Mouse (Mus musculus): ENCODE results near the gene Ctsk. TPM values are rescaled to one million over a fixed set of nuclear protein-coding genes. Genes with fewer than 3 reads are reported as not detected.
A peak's percentile ranks its signal among the peaks of the same experiment; 100 is the strongest.

Gene Ctsk
- polyA plus RNA-seq, 1 experiment from 2014 or later: 7.9 TPM

DNA sequence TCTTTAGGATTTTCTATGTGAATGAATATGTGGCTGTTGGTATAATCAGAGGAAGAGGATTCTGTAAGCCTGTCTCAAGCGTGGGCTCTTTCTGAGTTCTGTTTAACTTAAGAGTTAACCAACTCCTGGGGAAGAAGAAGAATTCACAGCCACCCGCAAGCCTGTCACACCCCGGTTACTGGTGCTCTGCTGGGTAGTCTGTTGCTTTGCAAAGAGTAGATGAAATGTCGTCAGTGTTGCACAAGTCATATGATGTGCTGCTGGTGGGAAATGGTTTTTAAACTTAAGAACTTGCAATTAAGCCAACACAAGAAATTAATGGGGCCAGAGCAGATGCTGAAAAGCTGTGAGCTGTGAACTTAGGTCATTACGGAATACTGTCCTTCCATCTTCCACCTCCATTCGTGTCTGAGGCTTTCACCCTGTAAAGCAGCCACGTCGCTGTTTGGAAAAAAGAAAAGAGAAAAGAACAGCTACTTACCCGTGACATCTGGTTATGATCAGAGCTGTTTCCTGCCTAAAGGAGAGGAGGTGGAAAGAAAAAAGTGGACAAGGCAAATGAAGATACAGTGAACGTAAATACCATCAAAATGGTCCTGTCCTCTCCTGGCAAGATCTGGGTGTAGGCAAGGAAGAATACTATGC lies 562 bp downstream of the Ctsk start:
- Histone ChIP-seq H3K9ac (no peak overlapping the region), H3K4me2 (no peak overlapping the region), H3K27ac (replicated peaks) (no peak overlapping the region), H3K4me3 (no peak overlapping the region), H3K4me1 (replicated peaks) (no peaks in the 10 kb centered on the region), H3K27me3 (no peaks in the 10 kb centered on the region), H3K36me3 (peaks cover 18% of the 10 kb centered on the region), H3K9me3 (no peaks in the 10 kb centered on the region)
- WGBS: 77% methylated on average over 10 of the region's 10 CpGs
- ATAC-seq (ENCODE audit: low FRiP score, low read depth): no peak

DNA sequence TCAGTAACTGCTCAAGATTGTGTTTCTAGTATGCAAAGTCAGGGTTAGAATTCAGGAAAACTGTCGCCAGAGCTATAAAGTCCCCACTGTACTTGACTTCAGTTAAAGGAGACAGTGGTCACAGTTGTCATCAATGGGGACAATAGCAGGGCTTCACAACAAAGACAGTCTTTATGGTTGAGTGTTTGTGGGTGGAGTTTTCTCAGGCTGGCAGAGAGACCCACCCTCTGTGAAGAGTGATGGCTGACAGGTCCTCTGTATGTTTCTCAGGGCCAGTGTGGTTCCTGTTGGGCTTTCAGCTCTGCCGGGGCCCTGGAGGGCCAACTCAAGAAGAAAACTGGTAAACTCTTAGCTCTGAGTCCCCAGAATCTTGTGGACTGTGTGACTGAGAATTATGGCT lies 3.3 kb downstream of the Ctsk start:
- no peaks in the 10 kb centered on the region for H3K27me3 ChIP-seq
- no peak overlapping the region for H3K4me2 ChIP-seq
- ATAC-seq (ENCODE audit: low FRiP score, low read depth): no peak
- no peaks in the 10 kb centered on the region for H3K4me1 ChIP-seq (replicated peaks)
- no peaks in the 10 kb centered on the region for H3K9me3 ChIP-seq
- 16% methylated on average over 2 of the region's 2 CpGs for WGBS
- H3K4me3 ChIP-seq: no peak overlapping the region
- 0 out of 2 replicates have a peak, but pooled peaks cover 8% of the 10 kb centered on the region for H3K36me3 ChIP-seq
- no peak overlapping the region for H3K9ac ChIP-seq
- H3K27ac ChIP-seq (replicated peaks): no peak overlapping the region

DNA sequence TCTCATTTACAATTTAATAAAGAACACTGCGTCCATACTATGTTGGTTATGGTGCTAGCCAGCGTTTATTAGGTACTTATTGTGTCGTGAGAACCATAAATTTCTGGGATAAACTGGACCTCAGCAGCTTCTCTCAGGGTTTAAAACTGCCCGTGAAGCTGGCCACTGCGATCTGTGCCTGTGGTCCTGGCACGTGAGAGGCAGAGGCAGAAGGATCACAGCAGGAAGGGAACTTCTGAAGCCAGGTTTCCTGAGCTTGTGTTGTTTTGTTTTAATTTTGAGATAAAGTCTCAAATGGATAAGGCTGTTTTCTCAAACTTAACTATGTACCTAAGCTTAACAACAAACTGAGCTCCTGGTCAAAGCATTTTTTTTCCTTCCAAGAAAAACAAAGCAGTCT lies 10.3 kb downstream of the Ctsk start:
- no peaks in the 10 kb centered on the region for H3K9me3 ChIP-seq
- 0 out of 2 replicates have a peak, but pooled peaks cover 8% of the 10 kb centered on the region for H3K36me3 ChIP-seq
- WGBS: 75% methylated on average over 6 of the region's 6 CpGs
- no peak overlapping the region for H3K9ac ChIP-seq
- no peak overlapping the region for H3K4me3 ChIP-seq
- H3K27ac ChIP-seq (replicated peaks): no peak overlapping the region
- H3K27me3 ChIP-seq: no peaks in the 10 kb centered on the region
- no peak overlapping the region for H3K4me2 ChIP-seq
- no peak for ATAC-seq (ENCODE audit: low FRiP score, low read depth)
- no peaks in the 10 kb centered on the region for H3K4me1 ChIP-seq (replicated peaks)

DNA sequence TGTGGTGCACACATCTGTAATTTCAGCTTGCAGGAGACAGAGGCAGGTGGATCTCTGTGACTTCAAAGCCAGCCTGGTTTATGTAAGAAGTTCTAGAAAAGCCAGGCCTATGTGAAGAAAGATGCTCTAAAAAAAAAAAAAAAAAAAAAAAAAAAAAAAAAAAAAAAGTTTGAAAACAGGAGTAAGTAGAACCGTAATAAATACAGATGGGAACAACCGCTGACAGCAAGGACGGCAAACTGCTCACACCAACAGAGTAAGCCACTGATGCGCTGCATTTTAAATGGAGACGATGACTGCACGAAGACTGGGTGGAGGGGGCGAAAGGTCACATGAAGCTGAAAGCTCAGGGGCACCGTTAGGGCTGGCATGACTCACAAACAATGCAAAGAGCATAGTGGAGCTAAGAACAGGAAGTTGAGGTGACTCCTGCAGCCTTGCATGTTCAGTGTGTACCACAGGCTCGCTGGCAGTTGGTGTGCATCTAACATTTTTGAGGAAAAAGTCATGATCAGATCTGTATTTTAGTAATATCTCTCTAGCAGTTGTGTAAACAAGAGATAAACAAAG lies 12.6 kb downstream of the Ctsk start:
- 59% methylated on average over 9 of the region's 9 CpGs for WGBS
- no peak for ATAC-seq (ENCODE audit: low FRiP score, low read depth)
- Histone ChIP-seq H3K4me2 (no peak overlapping the region), H3K4me3 (no peak overlapping the region), H3K36me3 (0 out of 2 replicates have a peak, but pooled peaks cover 4% of the 10 kb centered on the region), H3K4me1 (replicated peaks) (no peaks in the 10 kb centered on the region; the same call in 1 of the 2 replicates), H3K27me3 (no peaks in the 10 kb centered on the region), H3K9me3 (no peaks in the 10 kb centered on the region), H3K27ac (replicated peaks) (no peak overlapping the region), H3K9ac (no peak overlapping the region)

DNA sequence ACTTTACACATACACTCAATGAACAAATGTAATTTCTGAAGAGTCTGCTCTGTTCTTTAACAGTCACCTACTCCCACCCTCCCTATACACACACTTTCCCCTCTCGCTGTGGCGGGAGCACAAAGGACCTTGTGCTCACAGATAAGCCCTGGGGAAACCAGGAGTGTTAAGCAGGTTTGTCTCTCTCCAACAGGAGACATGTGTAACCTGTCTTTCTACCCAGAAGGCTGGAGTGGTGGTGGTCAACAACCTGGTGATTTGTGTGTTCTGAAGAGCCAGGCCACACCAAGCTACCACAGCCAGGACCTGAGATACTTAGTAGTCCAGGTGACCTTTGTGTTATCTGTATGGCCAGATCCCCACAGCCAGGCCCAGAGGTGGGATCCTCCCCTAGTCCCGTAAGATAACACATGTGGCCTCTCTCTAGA lies 17.6 kb downstream of the Ctsk start:
- H3K36me3 ChIP-seq: no peaks in the 10 kb centered on the region
- no peaks in the 10 kb centered on the region for H3K9me3 ChIP-seq
- H3K27me3 ChIP-seq: no peaks in the 10 kb centered on the region
- no peak overlapping the region for H3K4me2 ChIP-seq
- no peak for ATAC-seq (ENCODE audit: low FRiP score, low read depth)
- H3K9ac ChIP-seq: no peak overlapping the region
- no peak overlapping the region for H3K4me3 ChIP-seq
- no peak overlapping the region for H3K27ac ChIP-seq (replicated peaks)
- WGBS: 89% methylated on average over 3 of the region's 3 CpGs
- peaks cover 4% of the 10 kb centered on the region for H3K4me1 ChIP-seq (replicated peaks)

DNA sequence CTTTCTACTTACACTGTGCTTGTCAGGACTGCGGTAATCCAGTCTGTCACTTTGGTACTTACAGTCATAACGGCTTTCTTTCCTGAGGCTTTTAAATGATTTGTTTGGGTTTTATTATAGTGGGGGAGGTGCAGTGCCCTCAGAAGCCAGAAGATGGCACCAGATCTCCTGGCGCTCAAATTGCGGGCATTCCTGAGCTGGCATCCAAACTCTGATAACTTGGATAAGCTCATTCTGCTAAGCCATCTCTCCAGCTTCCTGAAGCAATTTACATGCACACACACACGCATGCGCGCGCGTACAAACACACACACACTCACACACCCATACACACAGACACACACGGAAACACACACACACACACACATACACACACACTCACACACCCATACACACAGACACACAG lies 18.4 kb downstream of the Ctsk start:
- peak; percentile 88 for ATAC-seq (ENCODE audit: low FRiP score, low read depth)
- WGBS: 28% methylated on average over 10 of the region's 10 CpGs
- H3K27me3 ChIP-seq: no peaks in the 10 kb centered on the region
- H3K4me3 ChIP-seq: no peak overlapping the region
- no peak overlapping the region for H3K9ac ChIP-seq
- H3K4me1 ChIP-seq (replicated peaks): peaks cover 4% of the 10 kb centered on the region
- no peaks in the 10 kb centered on the region for H3K9me3 ChIP-seq
- H3K36me3 ChIP-seq: no peaks in the 10 kb centered on the region
- no peak overlapping the region for H3K4me2 ChIP-seq
- no peak overlapping the region for H3K27ac ChIP-seq (replicated peaks)

DNA sequence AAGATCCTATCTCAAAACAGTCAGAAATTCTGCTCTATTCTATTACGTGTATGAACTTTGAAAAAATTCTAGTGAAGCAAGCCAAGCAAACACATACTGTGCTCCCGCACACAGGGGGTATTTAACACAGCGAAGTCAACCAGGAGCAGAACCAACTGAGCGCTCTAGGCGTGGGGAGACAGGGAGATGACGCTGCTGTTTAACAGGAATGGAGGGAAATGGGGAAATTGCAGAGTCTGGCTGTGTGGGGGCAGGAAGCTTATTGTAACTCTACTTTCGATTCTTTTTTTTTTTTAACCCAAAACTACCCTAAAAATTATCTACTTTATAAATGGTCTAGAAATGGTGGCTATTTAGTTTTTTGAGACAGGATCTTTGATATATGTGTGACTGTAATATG lies 19.8 kb downstream of the Ctsk start:
- no peak overlapping the region for H3K4me3 ChIP-seq
- no peak overlapping the region for H3K27ac ChIP-seq (replicated peaks)
- no peak overlapping the region for H3K4me2 ChIP-seq
- no peaks in the 10 kb centered on the region for H3K27me3 ChIP-seq
- no peaks in the 10 kb centered on the region for H3K36me3 ChIP-seq
- H3K4me1 ChIP-seq (replicated peaks): peaks cover 4% of the 10 kb centered on the region
- H3K9ac ChIP-seq: no peak overlapping the region
- no peaks in the 10 kb centered on the region for H3K9me3 ChIP-seq
- no peak for ATAC-seq (ENCODE audit: low FRiP score, low read depth)
- 79% methylated on average over 7 of the region's 7 CpGs for WGBS

DNA sequence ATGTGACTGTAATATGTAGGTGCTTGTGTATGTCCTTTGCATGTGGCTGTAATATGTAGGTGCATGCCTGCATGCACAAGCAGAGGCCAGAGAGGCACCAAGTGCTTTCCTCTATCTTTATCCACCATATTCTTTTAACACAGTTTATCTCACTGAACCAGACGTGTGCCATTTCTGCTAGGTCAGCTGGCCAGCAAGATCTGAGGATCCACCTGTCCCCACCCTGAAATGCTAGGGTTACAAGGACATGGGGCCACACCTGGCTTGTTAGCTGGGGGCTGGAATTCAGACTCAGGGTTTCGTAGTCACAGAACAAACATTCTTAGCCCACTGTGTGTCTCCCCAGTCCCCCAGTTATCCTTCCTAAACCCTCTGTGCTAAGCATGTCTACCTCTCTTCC lies 20.3 kb downstream of the Ctsk start:
- Histone ChIP-seq H3K9me3 (no peaks in the 10 kb centered on the region), H3K27me3 (no peaks in the 10 kb centered on the region), H3K36me3 (no peaks in the 10 kb centered on the region), H3K4me1 (replicated peaks) (peaks cover 4% of the 10 kb centered on the region), H3K9ac (no peak overlapping the region), H3K4me2 (no peak overlapping the region), H3K27ac (replicated peaks) (no peak overlapping the region), H3K4me3 (no peak overlapping the region)
- 84% methylated on average over 2 of the region's 2 CpGs for WGBS
- ATAC-seq (ENCODE audit: low FRiP score, low read depth): no peak

DNA sequence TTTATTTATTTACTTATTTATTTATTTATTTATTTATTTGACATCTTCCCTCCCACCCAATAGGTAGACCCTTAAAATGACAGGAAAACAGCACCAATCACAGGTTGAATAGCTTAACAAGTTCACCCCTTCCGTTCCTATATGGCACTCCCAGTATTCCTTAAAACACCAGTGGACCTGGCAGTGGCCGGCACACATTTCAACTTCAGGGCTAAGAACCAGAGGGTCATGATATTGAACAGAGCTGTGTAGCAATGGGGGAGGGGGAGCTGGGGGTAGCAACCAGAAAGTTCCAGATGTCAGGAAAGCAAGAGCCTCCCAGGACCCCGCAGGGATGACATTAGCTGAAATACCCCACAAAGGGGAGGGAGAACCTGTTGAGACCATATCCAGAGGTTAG lies 21.0 kb downstream of the Ctsk start:
- no peak for ATAC-seq (ENCODE audit: low FRiP score, low read depth)
- Histone ChIP-seq H3K27me3 (no peaks in the 10 kb centered on the region), H3K27ac (replicated peaks) (no peak overlapping the region), H3K36me3 (no peaks in the 10 kb centered on the region), H3K4me3 (no peak overlapping the region), H3K4me2 (no peak overlapping the region), H3K4me1 (replicated peaks) (peaks cover 4% of the 10 kb centered on the region), H3K9ac (no peak overlapping the region), H3K9me3 (no peaks in the 10 kb centered on the region)
- 92% methylated on average over 3 of the region's 3 CpGs for WGBS

DNA sequence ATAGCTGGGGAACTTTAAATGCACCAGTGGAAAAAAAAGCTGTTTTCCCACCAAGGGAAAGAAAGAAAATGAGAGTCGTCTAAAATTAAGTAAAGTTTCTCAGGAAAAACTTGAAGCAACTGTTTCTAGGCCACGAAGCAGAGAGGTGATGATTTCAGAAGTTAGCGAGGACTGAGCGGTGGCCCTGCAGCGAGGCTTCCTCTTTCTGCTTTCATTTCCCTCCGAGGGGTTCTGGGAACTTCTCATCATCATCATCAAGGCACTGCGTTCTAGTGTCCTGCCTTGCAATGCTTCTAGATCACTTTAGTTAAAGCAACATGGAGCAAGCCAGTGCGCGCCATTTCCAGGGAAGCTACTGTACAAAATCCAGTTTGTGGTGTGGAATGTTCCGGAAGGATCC lies 22.1 kb downstream of the Ctsk start:
- 92% methylated on average over 10 of the region's 10 CpGs for WGBS
- Histone ChIP-seq H3K27ac (replicated peaks) (no peak overlapping the region), H3K4me2 (no peak overlapping the region), H3K9ac (no peak overlapping the region), H3K27me3 (no peaks in the 10 kb centered on the region), H3K9me3 (no peaks in the 10 kb centered on the region), H3K4me3 (no peak overlapping the region), H3K36me3 (no peaks in the 10 kb centered on the region), H3K4me1 (replicated peaks) (peaks cover 4% of the 10 kb centered on the region)
- ATAC-seq (ENCODE audit: low FRiP score, low read depth): no peak

DNA sequence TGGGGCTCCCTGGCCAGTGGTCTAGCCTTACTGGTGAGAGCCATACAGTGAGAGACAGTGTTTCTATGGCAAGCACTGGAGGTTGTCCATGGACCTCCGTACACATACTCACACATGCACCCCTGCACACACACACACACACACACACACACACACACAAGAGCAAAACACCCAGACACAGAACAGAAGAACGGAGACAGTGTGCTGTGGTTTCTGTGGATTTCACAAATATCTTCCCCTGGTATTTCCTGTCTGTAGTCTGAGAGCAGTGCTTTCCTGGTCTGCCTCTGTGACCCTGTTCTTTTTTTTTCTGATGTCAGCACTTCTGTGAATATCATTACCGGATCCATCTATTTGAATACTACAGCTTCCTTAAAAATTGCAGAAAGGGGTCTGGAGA lies 24.6 kb downstream of the Ctsk start:
- WGBS: 84% methylated on average over 3 of the region's 3 CpGs
- H3K4me3 ChIP-seq: no peak overlapping the region
- no peaks in the 10 kb centered on the region for H3K4me1 ChIP-seq (replicated peaks)
- H3K27ac ChIP-seq (replicated peaks): no peak overlapping the region
- no peaks in the 10 kb centered on the region for H3K27me3 ChIP-seq
- H3K4me2 ChIP-seq: no peak overlapping the region
- ATAC-seq (ENCODE audit: low FRiP score, low read depth): no peak
- H3K9me3 ChIP-seq: no peaks in the 10 kb centered on the region
- H3K36me3 ChIP-seq: no peaks in the 10 kb centered on the region
- no peak overlapping the region for H3K9ac ChIP-seq

DNA sequence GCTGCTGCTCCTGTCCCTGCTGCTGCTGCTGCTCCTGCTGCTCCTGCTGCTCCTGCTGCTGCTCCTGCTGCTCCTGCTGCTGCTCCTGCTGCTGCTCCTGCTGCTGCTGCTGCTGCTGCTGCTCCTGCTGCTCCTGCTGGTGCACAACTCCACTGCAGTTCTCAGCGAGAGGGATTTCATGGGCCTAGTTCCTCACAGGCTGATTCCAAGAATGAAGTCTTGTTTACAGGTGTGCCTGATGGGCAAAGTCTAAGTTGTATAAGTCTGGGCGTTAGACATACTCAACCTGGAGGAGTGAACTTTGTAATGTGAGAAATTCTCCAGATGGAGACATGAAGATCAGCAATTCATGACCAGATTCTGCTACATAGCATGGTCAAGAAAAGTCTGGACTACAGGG lies 25.6 kb downstream of the Ctsk start:
- Histone ChIP-seq H3K4me2 (no peak overlapping the region), H3K36me3 (no peaks in the 10 kb centered on the region), H3K4me1 (replicated peaks) (no peaks in the 10 kb centered on the region), H3K27ac (replicated peaks) (no peak overlapping the region), H3K4me3 (no peak overlapping the region), H3K9me3 (no peaks in the 10 kb centered on the region), H3K9ac (no peak overlapping the region), H3K27me3 (no peaks in the 10 kb centered on the region)
- 75% methylated on average over 2 of the region's 2 CpGs for WGBS
- ATAC-seq (ENCODE audit: low FRiP score, low read depth): no peak

DNA sequence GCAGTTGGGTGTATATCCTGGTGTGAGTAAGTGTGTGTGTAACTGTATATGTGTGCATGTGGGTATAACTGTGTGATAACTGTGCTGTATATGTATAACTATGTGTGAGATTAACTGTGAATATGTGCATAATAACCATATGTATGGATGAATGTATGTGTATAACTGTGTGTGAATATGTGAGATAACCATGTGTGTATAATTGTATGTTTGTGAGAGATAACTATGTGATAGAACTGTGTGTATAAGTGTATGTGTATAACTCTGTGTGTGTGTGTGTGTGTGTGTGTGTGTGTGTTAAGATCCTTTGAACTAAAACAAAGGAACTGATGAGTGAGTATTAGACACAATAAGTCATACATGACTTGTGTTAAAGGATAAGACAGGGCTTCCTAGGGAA lies 27.1 kb downstream of the Ctsk start:
- H3K27me3 ChIP-seq: no peaks in the 10 kb centered on the region
- ATAC-seq (ENCODE audit: low FRiP score, low read depth): no peak
- no peak overlapping the region for H3K9ac ChIP-seq

More for the DNA sequence above, 27.1 kb downstream of the Ctsk start:
- Histone ChIP-seq H3K4me1 (replicated peaks) (no peaks in the 10 kb centered on the region), H3K36me3 (no peaks in the 10 kb centered on the region), H3K4me3 (no peak overlapping the region), H3K27ac (replicated peaks) (no peak overlapping the region), H3K4me2 (no peak overlapping the region), H3K9me3 (no peaks in the 10 kb centered on the region)
